Mouse (Mus musculus): ENCODE measurements around the gene Ankrd34a. TPM values are rescaled to one million over a fixed set of nuclear protein-coding genes. Genes with fewer than 3 reads are reported as not detected.

Ankrd34a gene
- polyA plus RNA-seq, 1 experiment from 2014 or later: 2.0 TPM

DNA sequence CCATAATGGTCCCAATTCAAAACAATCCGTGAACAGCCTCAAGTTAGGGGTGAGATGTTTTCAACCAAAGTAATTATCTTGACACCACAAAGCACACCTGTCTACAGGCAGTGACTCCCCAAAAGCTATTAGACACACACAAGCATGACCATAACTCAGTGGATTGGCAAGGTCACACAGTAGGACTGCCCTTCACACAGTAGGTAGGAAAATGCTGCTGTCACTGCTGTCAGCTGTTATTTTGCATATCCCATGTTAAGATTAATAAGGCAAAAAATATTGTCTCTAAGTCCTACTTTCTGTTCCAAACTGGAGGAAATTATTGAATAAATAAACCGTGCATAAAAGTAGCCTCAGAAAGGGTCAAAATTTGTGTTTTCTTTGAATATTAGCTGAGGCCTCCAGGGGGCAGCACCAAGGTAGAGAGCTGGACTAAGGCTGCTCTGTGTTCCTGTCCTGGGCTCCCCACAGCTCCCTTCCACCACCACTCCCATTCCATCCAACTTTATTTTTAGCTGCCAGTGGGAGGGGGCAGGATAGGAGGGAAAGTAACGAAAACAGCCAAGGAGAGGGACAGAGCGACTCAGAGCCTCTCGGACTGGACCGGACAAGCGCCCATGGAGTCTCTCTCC, 48.7 kb downstream of the Ankrd34a start, which contains the start of gene Itga10:
Itga10 (plus strand) TSS at position 567 of the 632 bp plus-strand sequence.
- H3K27ac ChIP-seq (ENCODE audit: low read length): no peak within 1 kb of the TSS
- WGBS: 64% methylated on average over 7 of the region's 7 CpGs
- 0 out of 2 replicates have a peak, but pooled peaks cover 5% of the 10 kb centered on the region for H3K36me3 ChIP-seq (ENCODE audit: control insufficient read depth, insufficient read depth, low read length)
- H3K9ac ChIP-seq (ENCODE audit: low read depth, low read length): no peak within 1 kb of the TSS
- ATAC-seq: peak; percentile 42; the same call in 1 of the 2 replicates
- H3K4me2 ChIP-seq (ENCODE audit: low read depth, low read length): no peak within 1 kb of the TSS
- no peaks in the 10 kb centered on the region for H3K27me3 ChIP-seq (replicated peaks; ENCODE audit: control insufficient read depth, insufficient read depth, low read length)
- H3K4me1 ChIP-seq (ENCODE audit: control insufficient read depth, insufficient read depth, low read length): no peaks in the 10 kb centered on the region
- no peaks in the 10 kb centered on the region for H3K9me3 ChIP-seq (ENCODE audit: control insufficient read depth, low read length)
- no peak within 1 kb of the TSS for H3K4me3 ChIP-seq (ENCODE audit: low read length)

DNA sequence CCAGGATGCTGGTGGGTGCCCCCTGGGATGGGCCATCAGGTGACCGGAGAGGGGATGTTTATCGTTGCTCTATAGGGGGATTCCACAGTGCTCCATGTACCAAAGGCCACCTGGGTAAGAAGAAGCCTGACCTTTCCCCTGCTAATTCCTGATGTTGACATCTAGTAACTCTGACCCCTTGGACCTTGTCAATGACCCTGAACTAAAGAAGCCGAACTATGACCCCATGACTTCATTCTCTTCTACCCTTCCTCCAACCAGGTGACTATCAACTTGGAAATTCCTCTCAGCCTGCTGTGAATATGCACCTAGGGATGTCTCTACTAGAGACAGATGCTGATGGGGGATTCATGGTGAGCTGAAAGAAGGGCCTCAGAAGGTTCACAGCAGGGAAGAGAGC, 50.9 kb downstream of the Ankrd34a start:
- no peaks in the 10 kb centered on the region for H3K27me3 ChIP-seq (replicated peaks; ENCODE audit: control insufficient read depth, insufficient read depth, low read length)
- H3K27ac ChIP-seq (ENCODE audit: low read length): no peak overlapping the region
- no peaks in the 10 kb centered on the region for H3K9me3 ChIP-seq (ENCODE audit: control insufficient read depth, low read length)
- ATAC-seq: no peak
- no peak overlapping the region for H3K4me2 ChIP-seq (ENCODE audit: low read depth, low read length)
- H3K9ac ChIP-seq (ENCODE audit: low read depth, low read length): no peak overlapping the region
- H3K4me1 ChIP-seq (ENCODE audit: control insufficient read depth, insufficient read depth, low read length): no peaks in the 10 kb centered on the region
- 85% methylated on average over 3 of the region's 3 CpGs for WGBS
- H3K4me3 ChIP-seq (ENCODE audit: low read length): no peak overlapping the region
- 0 out of 2 replicates have a peak, but pooled peaks cover 5% of the 10 kb centered on the region for H3K36me3 ChIP-seq (ENCODE audit: control insufficient read depth, insufficient read depth, low read length)

Other genes starting within 250 kb of the Ankrd34a start
- gene BC107364, start 144.3 kb upstream of the Ankrd34a start, polyA plus RNA-seq (2015; fragmentation: Nextera tagmentation; extraction: Ambion mirVana): 0.12 and 0.21 TPM in 2 replicates
- gene Hfe2, start 71.5 kb upstream of the Ankrd34a start, polyA plus RNA-seq (2015; fragmentation: Nextera tagmentation; extraction: Ambion mirVana): 0.15 and 0.37 TPM in 2 replicates
- 146 and 152 TPM in 2 replicates for gene Txnip, start 38.7 kb upstream of the Ankrd34a start, polyA plus RNA-seq (2015; fragmentation: Nextera tagmentation; extraction: Ambion mirVana)
- 0.45 and 0.97 TPM in 2 replicates for gene Gm16253, start 19.7 kb upstream of the Ankrd34a start, polyA plus RNA-seq (2015; fragmentation: Nextera tagmentation; extraction: Ambion mirVana)
- 23.1 and 24.4 TPM in 2 replicates for gene Polr3gl, start 2.5 kb upstream of the Ankrd34a start, polyA plus RNA-seq (2015; fragmentation: Nextera tagmentation; extraction: Ambion mirVana)
- 4.8 TPM in 2 replicates for gene Lix1l, start 4.5 kb downstream of the Ankrd34a start, polyA plus RNA-seq (2015; fragmentation: Nextera tagmentation; extraction: Ambion mirVana)
- gene Rbm8a, start 33.3 kb downstream of the Ankrd34a start, polyA plus RNA-seq (2015; fragmentation: Nextera tagmentation; extraction: Ambion mirVana): 100 and 103 TPM in 2 replicates
- gene Pex11b, start 38.7 kb downstream of the Ankrd34a start, polyA plus RNA-seq (2015; fragmentation: Nextera tagmentation; extraction: Ambion mirVana): 43.7 and 44.4 TPM in 2 replicates
- 0.11 TPM in 1 of 2 replicates, not detected in the other for gene Gm42957, start 38.8 kb downstream of the Ankrd34a start, polyA plus RNA-seq (2015; fragmentation: Nextera tagmentation; extraction: Ambion mirVana)
- gene Itga10, start 48.9 kb downstream of the Ankrd34a start, polyA plus RNA-seq (2015; fragmentation: Nextera tagmentation; extraction: Ambion mirVana): 0.48 and 0.49 TPM in 2 replicates
- 0.28 and 0.39 TPM in 2 replicates for gene Ankrd35, start 73.5 kb downstream of the Ankrd34a start, polyA plus RNA-seq (2015; fragmentation: Nextera tagmentation; extraction: Ambion mirVana)
- 35.7 and 36.6 TPM in 2 replicates for gene Pias3, start 99.7 kb downstream of the Ankrd34a start, polyA plus RNA-seq (2015; fragmentation: Nextera tagmentation; extraction: Ambion mirVana)
- gene Nudt17, start 111.9 kb downstream of the Ankrd34a start, polyA plus RNA-seq (2015; fragmentation: Nextera tagmentation; extraction: Ambion mirVana): 5.6 and 6.2 TPM in 2 replicates
- gene Polr3c, start 131.0 kb downstream of the Ankrd34a start, polyA plus RNA-seq (2015; fragmentation: Nextera tagmentation; extraction: Ambion mirVana): 37.7 and 41.0 TPM in 2 replicates
- 43.6 and 47.3 TPM in 2 replicates for gene Rnf115, start 131.0 kb downstream of the Ankrd34a start, polyA plus RNA-seq (2015; fragmentation: Nextera tagmentation; extraction: Ambion mirVana)
- gene Pdzk1, start 232.6 kb downstream of the Ankrd34a start, polyA plus RNA-seq (2015; fragmentation: Nextera tagmentation; extraction: Ambion mirVana): 45.2 and 67.0 TPM in 2 replicates
- 1.4 and 1.6 TPM in 2 replicates for gene Cd160, start 232.7 kb downstream of the Ankrd34a start, polyA plus RNA-seq (2015; fragmentation: Nextera tagmentation; extraction: Ambion mirVana)